Mouse (Mus musculus) ES-E14 (cell line): ENCODE data around the gene Tmem163.
A peak's percentile ranks its signal among the peaks of the same experiment; 100 is the strongest.

Experiments
- HCFC1 ChIP-seq: IDR thresholded peaks from 2 replicates; pipeline ENCODE4 v1.6.1; 2012; ENCODE audit warnings: low read length, inconsistent platforms, borderline replicate concordance; ENCODE audit not compliant: insufficient read depth
- ZC3H11A ChIP-seq: IDR thresholded peaks from 2 replicates; pipeline ENCODE4 v1.6.1; 2012; ENCODE audit warnings: low read depth, mild to moderate bottlenecking, inconsistent platforms, low read length, borderline replicate concordance
- ZNF384 ChIP-seq: IDR thresholded peaks from 2 replicates; pipeline ENCODE4 v1.6.1; 2012; ENCODE audit warnings: low read depth, low read length, inconsistent platforms

DNA sequence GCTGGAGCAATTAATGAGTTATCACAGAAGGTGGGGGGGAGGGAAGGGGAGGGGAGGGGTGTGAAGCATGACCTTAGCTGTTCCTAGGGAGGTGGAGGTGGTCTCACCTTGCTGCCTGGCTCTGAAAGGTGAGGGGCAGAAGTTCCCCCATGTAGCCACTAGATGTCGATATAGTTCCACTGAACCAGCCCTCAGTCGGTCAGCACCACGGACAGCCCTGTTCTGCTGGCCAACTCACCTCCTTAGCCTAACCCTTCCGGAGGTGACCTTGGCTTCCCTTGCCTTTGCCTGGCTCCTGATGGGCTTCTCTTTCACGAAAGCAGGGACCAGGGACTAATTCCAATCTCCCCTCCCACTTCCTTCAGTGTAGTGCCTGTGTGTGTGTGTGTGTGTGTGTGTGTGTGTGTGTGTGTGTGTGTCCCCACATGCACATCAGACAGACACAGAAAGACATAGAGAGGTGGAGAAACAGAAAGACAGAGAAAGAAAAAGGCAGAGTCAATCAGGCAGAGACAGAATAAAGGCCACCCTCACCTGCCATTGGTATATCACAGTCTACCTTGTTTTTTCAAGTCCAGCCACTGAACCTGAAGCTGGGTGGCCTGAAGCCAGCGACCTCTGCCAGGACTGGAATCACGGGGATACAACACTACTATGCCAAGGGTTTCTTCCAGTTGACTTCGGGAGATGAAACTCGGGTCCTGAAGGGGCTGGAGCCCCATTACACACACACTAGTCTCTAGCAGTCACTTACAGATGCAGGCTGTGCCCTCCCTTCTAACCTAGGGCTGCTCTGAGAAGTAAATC is 182.4 kb downstream of the Tmem163 start:
- no peak for TF ChIP-seq ZNF384
- TF ChIP-seq HCFC1: no peak
- TF ChIP-seq ZC3H11A: peak; percentile 95
